Mouse (Mus musculus) hindbrain, embryonic 13.5 days (tissue): Measurements from ENCODE around the gene Tspyl2. TPM values are rescaled to one million over a fixed set of nuclear protein-coding genes. Genes with fewer than 3 reads are reported as not detected.
"Not testable (repeated sequence)": the region's sequence is repeated elsewhere in the genome, so short reads cannot be mapped to it uniquely, and the experiment has no call there.

ENCODE experiments used
- ATAC-seq: fragments of 200-750 bp; cut with Nextera tagmentation; 2 replicates; pipeline ENCODE4 v1.8.0; 2017; ENCODE audit warnings: moderate TSS enrichment; ENCODE audit not compliant: low FRiP score
- H3K27ac ChIP-seq: fragments of 300-500 bp; sonication (generic); 2 replicates; pipeline ENCODE4 v1.5.1; 2015; ENCODE audit warnings: inconsistent platforms, mild to moderate bottlenecking, moderate library complexity
- H3K27me3 ChIP-seq: fragments of 300-500 bp; sonication (generic); 2 replicates; pipeline ENCODE4 v1.6.1; 2015; ENCODE audit warnings: mild to moderate bottlenecking, inconsistent platforms
- H3K36me3 ChIP-seq: fragments of 300-500 bp; sonication (generic); 2 replicates; pipeline ENCODE4 v1.6.1; 2015; ENCODE audit warnings: mild to moderate bottlenecking, inconsistent platforms
- H3K4me1 ChIP-seq: fragments of 300-500 bp; sonication (generic); replicated peaks from 2 replicates; pipeline ENCODE4 v1.6.1; 2015; ENCODE audit warnings: inconsistent platforms
- H3K4me2 ChIP-seq: fragments of 300-500 bp; sonication (generic); 2 replicates; pipeline ENCODE4 v1.6.1; 2015; ENCODE audit warnings: inconsistent platforms, mild to moderate bottlenecking, moderate library complexity
- H3K4me3 ChIP-seq: fragments of 300-500 bp; sonication (generic); 2 replicates; pipeline ENCODE4 v1.5.1; 2015; ENCODE audit warnings: mild to moderate bottlenecking, inconsistent platforms
- H3K9ac ChIP-seq: fragments of 300-500 bp; sonication (generic); 2 replicates; pipeline ENCODE4 v1.6.1; 2015; ENCODE audit warnings: mild to moderate bottlenecking, inconsistent platforms
- H3K9me3 ChIP-seq: fragments of 300-500 bp; sonication (generic); 2 replicates; pipeline ENCODE4 v1.6.1; 2016; ENCODE audit warnings: inconsistent platforms
- WGBS: fragments of 180-500 bp; shearing (Covaris S2); methylation state at CpG from one replicate; pipeline ENCODE4 v1.1.7; 2015; 5-methylcytosine and 5-hydroxymethylcytosine counted together
- polyA plus RNA-seq: library from polyadenylated mRNA; unstranded; fragments of >200 nt; fragmentation: Nextera tagmentation; extraction: Ambion mirVana; gene quantifications from 2 replicates; pipeline ENCODE4 v1.2.1, GENCODE M21; 2015

Gene Tspyl2
- 55.6 and 56.5 TPM in 2 replicates for polyA plus RNA-seq

DNA sequence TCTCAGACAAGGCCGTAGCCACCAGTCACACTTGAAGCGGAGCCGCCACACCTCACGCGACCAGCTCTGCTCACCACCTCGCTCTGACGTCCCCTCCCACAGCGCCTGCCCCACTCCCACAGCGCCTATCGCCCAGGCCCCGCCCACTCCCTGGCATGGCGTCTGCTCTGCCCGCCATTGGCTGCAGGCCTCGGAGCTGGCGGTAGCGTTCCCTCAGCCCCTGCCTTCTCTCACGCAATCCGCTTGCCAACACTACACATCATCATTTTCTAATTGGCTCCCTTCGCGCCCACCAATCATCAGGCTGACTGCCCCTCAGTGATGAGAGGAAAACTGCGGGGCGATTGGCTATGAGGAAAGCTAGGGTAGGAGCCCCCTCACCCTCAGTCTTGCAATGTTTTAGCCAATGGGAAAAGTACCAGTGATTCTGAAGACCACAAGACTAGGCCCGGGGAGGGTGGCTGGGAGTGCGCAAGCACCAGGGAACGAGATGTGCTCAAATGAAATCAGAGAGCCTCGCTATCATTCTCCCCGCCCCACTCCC lies at the start of gene Tspyl2:
Tspyl2 (minus strand) TSS at position 68 of the 544 bp plus-strand sequence.
- Histone ChIP-seq H3K9ac (peak within 1 kb of the TSS; percentile 88), H3K4me1 (peaks cover 29% of the 10 kb centered on the region), H3K4me3 (peak within 1 kb of the TSS; percentile 58), H3K4me2 (peak within 1 kb of the TSS; percentile 68), H3K9me3 (no peaks in the 10 kb centered on the region), H3K36me3 (peaks cover 25% of the 10 kb centered on the region), H3K27me3 (peaks cover 89% of the 10 kb centered on the region), H3K27ac (peak within 1 kb of the TSS; percentile 93)
- peak; percentile 99 for ATAC-seq
- WGBS, result 7% methylated on average over 24 of the region's 27 CpGs

DNA sequence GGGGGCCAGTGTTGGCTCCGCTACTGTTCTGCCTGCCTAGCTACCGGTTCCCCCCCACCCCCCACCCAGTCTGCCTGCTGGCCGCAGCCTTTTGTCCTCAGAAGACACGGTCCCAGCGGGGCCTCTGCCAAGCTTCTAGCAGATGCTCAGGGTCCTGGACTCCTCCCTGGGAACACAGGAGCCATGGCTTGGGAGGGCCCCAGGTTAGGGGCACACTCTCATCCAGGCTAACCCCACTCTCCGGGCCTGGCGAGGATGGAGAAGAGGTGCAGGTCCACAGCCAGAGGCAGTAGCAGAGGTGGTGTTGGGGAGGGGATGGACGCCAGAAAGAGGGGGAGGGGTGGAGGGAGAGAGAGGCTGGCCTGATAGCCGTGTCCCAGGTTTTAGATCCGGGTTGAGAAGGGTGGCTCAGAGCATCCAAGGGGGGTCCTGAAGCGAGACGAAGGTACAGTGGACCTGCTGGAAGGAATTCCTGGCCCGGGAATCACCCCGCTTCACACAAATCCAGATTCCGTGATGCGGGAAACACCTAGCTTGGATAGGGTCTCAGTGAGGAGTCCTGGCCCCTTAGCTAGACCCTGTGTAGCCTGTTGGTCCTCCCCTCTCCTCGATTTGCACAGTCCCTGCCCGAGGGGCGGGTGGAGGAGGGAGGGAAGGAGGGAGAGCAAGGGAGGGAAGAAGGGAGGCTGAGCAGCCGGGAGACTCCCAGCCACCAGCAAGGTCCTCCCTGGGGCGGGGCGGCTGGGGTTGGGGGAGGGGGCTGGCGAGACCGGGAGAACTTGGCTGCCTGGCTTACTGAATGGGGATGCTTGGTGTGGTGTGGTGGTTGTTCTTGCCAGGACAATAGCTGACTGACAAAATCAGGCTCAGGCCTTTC lies 26.4 kb upstream of the Tspyl2 start, which contains the start of gene Gpr173:
Gpr173 (minus strand) TSS at position 308 of the 877 bp plus-strand sequence.
- peaks cover 31% of the 10 kb centered on the region for H3K4me1 ChIP-seq
- peak; percentile 95 for ATAC-seq
- H3K4me2 ChIP-seq, result peak within 1 kb of the TSS; percentile 68
- 19% methylated on average over 22 of the region's 24 CpGs for WGBS
- no peaks in the 10 kb centered on the region for H3K9me3 ChIP-seq
- H3K9ac ChIP-seq, result peak within 1 kb of the TSS; percentile 80
- H3K4me3 ChIP-seq, result peak within 1 kb of the TSS; percentile 57
- peaks cover 62% of the 10 kb centered on the region for H3K27me3 ChIP-seq
- peak within 1 kb of the TSS; percentile 88 for H3K27ac ChIP-seq
- H3K36me3 ChIP-seq, result no peaks in the 10 kb centered on the region

GRCm38 (mm10) chrX:152368054-152368396 lies 25.8 kb upstream of the Tspyl2 start:
- Histone ChIP-seq H3K4me3 (peak overlapping the region; percentile 57), H3K27ac (peak overlapping the region; percentile 88), H3K27me3 (peaks cover 64% of the 10 kb centered on the region), H3K4me2 (peak overlapping the region; percentile 68), H3K36me3 (no peaks in the 10 kb centered on the region), H3K9ac (peak overlapping the region; percentile 80), H3K4me1 (peaks cover 31% of the 10 kb centered on the region), H3K9me3 (no peaks in the 10 kb centered on the region)
- ATAC-seq, result peak; percentile 57
- 12% methylated on average over 4 of the region's 4 CpGs for WGBS

DNA sequence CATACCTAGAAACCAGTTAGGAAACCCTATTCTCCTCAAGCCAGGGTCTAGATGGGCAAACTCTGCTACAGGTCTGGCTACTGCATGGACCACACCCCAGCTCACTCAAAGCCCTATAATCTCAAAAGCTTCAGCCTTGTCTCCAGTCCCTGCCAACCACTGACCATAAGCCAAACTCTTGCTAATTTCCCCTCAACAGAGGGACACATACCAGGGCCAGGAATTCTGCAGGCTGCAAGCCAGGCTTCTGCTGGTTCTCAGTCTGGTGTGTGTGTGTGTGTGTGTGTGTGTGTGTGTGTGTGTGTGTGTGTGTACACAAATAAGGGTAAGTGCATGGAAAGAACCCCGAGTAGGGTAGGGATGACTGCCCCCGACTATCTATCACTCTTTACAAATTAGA lies 24.2 kb upstream of the Tspyl2 start:
- WGBS, result 73% methylated on average over 2 of the region's 2 CpGs
- Histone ChIP-seq H3K9ac (peak overlapping the region; percentile 80; the same call in 1 of the 2 replicates), H3K27ac (no peak overlapping the region), H3K4me3 (peak overlapping the region; percentile 57), H3K27me3 (peaks cover 70% of the 10 kb centered on the region), H3K36me3 (no peaks in the 10 kb centered on the region), H3K4me2 (peak overlapping the region; percentile 68), H3K9me3 (no peaks in the 10 kb centered on the region), H3K4me1 (peaks cover 31% of the 10 kb centered on the region)
- no peak for ATAC-seq

GRCm38 (mm10) chrX:152352553-152353153 lies 10.4 kb upstream of the Tspyl2 start:
- H3K9me3 ChIP-seq, result no peaks in the 10 kb centered on the region
- no peak overlapping the region for H3K4me2 ChIP-seq
- no peak overlapping the region for H3K27ac ChIP-seq
- peak; percentile 84 for ATAC-seq
- no peak overlapping the region for H3K4me3 ChIP-seq
- WGBS, result 27% methylated on average over 5 of the region's 5 CpGs
- no peaks in the 10 kb centered on the region for H3K4me1 ChIP-seq
- H3K36me3 ChIP-seq, result no peaks in the 10 kb centered on the region
- no peak overlapping the region for H3K9ac ChIP-seq
- H3K27me3 ChIP-seq, result peaks cover 56% of the 10 kb centered on the region

DNA sequence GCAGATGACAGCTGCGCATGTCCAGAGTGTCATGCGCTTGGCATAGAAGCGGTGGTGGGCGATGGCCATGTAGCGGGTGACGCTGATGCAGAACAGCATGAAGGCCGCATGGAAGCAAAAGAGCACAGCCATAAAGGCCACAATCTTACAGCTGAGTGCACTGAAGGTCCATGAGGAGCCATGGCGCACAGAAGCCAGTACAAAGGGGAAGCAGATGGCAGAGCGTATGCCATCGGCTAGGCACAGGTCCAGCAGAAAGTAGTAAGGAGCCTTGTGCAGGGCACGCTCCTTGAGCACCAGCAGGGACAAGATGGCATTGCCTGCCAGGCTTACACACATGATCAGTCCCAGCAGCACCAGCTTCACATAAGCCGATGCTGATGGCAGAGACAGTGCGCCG lies 4.8 kb upstream of the Tspyl2 start:
- Histone ChIP-seq H3K27ac (no peak overlapping the region), H3K4me2 (no peak overlapping the region), H3K4me3 (no peak overlapping the region), H3K9me3 (no peaks in the 10 kb centered on the region), H3K36me3 (peaks cover 9% of the 10 kb centered on the region; the same call in 1 of the 2 replicates), H3K27me3 (peaks cover 74% of the 10 kb centered on the region), H3K9ac (no peak overlapping the region), H3K4me1 (no peaks in the 10 kb centered on the region)
- 94% methylated on average over 14 of the region's 14 CpGs for WGBS
- no peak for ATAC-seq

- no peak for ATAC-seq
- 95% methylated on average over 15 of the region's 15 CpGs for WGBS
- Histone ChIP-seq H3K36me3 (peaks cover 9% of the 10 kb centered on the region; the same call in 1 of the 2 replicates), H3K4me1 (no peaks in the 10 kb centered on the region), H3K9ac (no peak overlapping the region), H3K9me3 (no peaks in the 10 kb centered on the region), H3K4me2 (no peak overlapping the region), H3K27ac (no peak overlapping the region), H3K4me3 (no peak overlapping the region), H3K27me3 (peaks cover 79% of the 10 kb centered on the region)
Observed at GRCm38 (mm10) chrX:152346587-152346986, 4.4 kb upstream of the Tspyl2 start.

- peak overlapping the region; percentile 28 for H3K4me3 ChIP-seq
- no peak for ATAC-seq
- peaks cover 25% of the 10 kb centered on the region for H3K36me3 ChIP-seq
- peaks cover 24% of the 10 kb centered on the region for H3K4me1 ChIP-seq
- peaks cover 88% of the 10 kb centered on the region for H3K27me3 ChIP-seq
- no peaks in the 10 kb centered on the region for H3K9me3 ChIP-seq
- peak overlapping the region; percentile 87 for H3K27ac ChIP-seq
- peak overlapping the region; percentile 45 for H3K4me2 ChIP-seq
- 35% methylated on average over 6 of the region's 6 CpGs for WGBS
- no peak overlapping the region for H3K9ac ChIP-seq
Observed at GRCm38 (mm10) chrX:152342903-152343302, 678 bp upstream of the Tspyl2 start.

- WGBS, result 25% methylated on average over 11 of the region's 11 CpGs
- no peak for ATAC-seq
- Histone ChIP-seq H3K4me2 (peak overlapping the region; percentile 68), H3K4me3 (peak overlapping the region; percentile 58), H3K9ac (peak overlapping the region; percentile 88), H3K4me1 (peaks cover 34% of the 10 kb centered on the region), H3K27me3 (peaks cover 89% of the 10 kb centered on the region), H3K36me3 (peaks cover 19% of the 10 kb centered on the region), H3K9me3 (no peaks in the 10 kb centered on the region), H3K27ac (peak overlapping the region; percentile 93)
Observed at GRCm38 (mm10) chrX:152341496-152341895, 729 bp downstream of the Tspyl2 start.

DNA sequence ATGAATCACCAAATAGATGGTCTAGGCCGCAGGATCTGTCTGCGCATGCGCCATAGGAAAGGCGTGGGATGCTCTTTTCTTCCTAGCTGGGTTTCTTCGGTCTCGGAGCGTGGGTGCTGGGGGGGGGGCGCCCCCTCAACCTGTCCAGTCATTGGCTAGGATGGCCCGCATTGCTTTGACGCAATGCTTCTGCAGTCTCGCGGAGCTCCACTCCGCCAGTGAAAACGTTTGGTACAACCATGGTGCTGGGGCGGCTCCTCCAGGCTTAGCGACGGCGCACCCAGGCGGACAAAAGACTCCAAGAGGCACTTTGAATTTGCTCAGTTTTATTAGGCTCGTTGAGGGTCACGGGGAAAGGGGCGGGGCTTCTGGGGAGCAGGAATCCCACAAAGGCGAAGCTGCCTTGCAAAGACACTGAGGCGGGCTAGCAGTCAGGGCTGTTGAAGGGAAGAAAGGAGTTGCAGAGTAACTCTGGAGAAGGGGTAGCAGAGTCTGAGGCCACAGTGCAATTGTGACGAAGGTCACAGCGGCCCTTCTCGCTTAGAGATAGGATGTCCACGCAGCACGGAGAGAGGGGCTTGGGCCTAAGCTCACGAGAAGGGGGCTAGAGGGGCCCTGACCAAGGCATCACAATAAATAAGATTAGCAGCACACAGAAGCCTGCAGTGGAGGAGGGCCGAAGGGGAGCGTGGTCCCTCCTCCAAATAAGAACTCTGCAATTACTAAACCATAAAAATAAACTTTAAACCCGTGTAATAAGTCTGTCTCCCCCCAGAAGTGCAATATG lies 5.5 kb downstream of the Tspyl2 start:
- peaks cover 16% of the 10 kb centered on the region for H3K36me3 ChIP-seq
- ATAC-seq, result peak; percentile 99
- H3K4me2 ChIP-seq, result peak overlapping the region; percentile 50
- H3K4me1 ChIP-seq, result peaks cover 34% of the 10 kb centered on the region
- H3K9ac ChIP-seq, result peak overlapping the region; percentile 72
- H3K27me3 ChIP-seq, result peaks cover 74% of the 10 kb centered on the region
- peak overlapping the region; percentile 28 for H3K4me3 ChIP-seq
- WGBS, result 12% methylated on average over 33 of the region's 33 CpGs
- peak overlapping the region; percentile 95 for H3K27ac ChIP-seq
- no peaks in the 10 kb centered on the region for H3K9me3 ChIP-seq

GRCm38 (mm10) chrX:152336123-152336522 lies 6.1 kb downstream of the Tspyl2 start:
- not testable (repeated sequence) for H3K9ac ChIP-seq, H3K9me3 ChIP-seq, H3K4me3 ChIP-seq
- H3K4me1 ChIP-seq, result peaks cover 32% of the 10 kb centered on the region
- WGBS, result 31% methylated on average over 4 of the region's 4 CpGs
- H3K27me3 ChIP-seq, result peaks cover 74% of the 10 kb centered on the region
- ATAC-seq, result peak; percentile 47
- H3K4me2 ChIP-seq, result peak overlapping the region; percentile 50; the same call in 1 of the 2 replicates
- peaks cover 16% of the 10 kb centered on the region for H3K36me3 ChIP-seq
- H3K27ac ChIP-seq, result peak overlapping the region; percentile 95
